Mouse (Mus musculus) ES-E14 (cell line): ENCODE data around the gene Morc1.

Experiments
- CHD2 ChIP-seq: IDR thresholded peaks from 2 replicates; pipeline ENCODE4 v1.6.1; 2014; ENCODE audit warnings: mild to moderate bottlenecking, low read depth, low read length, inconsistent platforms
- HCFC1 ChIP-seq: IDR thresholded peaks from 2 replicates; pipeline ENCODE4 v1.6.1; 2012; ENCODE audit warnings: low read length, inconsistent platforms, borderline replicate concordance; ENCODE audit not compliant: insufficient read depth
- MAFK ChIP-seq: IDR thresholded peaks from 2 replicates; pipeline ENCODE4 v1.6.1; 2014; ENCODE audit warnings: mild to moderate bottlenecking, low read depth, low read length, inconsistent platforms; ENCODE audit not compliant: insufficient read depth
- ZC3H11A ChIP-seq: IDR thresholded peaks from 2 replicates; pipeline ENCODE4 v1.6.1; 2012; ENCODE audit warnings: low read depth, mild to moderate bottlenecking, inconsistent platforms, low read length, borderline replicate concordance
- ZNF384 ChIP-seq: IDR thresholded peaks from 2 replicates; pipeline ENCODE4 v1.6.1; 2012; ENCODE audit warnings: low read depth, low read length, inconsistent platforms

- TF ChIP-seq ZC3H11A (no peak), ZNF384 (no peak), MAFK (no peak), CHD2 (no peak), HCFC1 (no peak)
Measured at GRCm38 (mm10) chr16:48677381-48677780, 246.3 kb downstream of the Morc1 start.
